Mouse (Mus musculus) spleen, adult 12 weeks (tissue): ENCODE data around the gene Mgat4e.

ENCODE experiments used
- DNase-seq: peaks from one replicate; pipeline ENCODE4 v3.0.0; 2022; ENCODE audit warnings: low spot score

Gene Mgat4e

DNA sequence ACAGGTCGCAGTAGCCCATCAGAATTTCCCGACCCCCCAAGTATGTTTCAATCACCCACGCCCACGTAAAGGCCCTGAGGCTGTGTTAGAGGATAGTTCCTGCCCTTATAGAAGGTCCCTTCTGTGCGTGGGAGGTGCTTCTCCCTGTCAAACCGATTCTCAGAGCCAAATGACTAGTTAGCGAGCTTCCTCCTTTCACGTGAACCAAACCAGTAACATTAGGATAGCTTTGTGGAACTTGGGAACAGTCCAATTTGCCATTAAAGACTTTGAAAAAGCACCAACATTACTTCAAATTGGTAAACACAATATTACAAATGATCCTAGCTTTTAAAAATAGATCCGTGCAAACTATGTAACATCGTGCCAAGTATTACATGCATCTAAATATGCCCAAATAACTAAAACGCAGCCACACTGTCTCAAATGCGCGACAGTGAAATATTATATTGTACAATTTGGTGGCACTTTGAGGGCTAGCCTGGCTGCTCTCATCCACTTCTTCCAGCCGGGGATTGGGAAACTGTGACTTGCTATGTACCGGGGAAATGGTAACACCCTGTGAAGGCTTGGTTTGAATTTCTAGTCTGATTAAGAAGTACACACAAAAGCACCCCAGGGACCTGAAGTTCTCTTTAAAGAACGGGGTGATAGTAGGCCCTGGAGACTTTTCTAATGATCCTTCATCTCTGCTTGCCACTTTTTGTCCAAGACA lies 35.4 kb downstream of the Mgat4e start:
- DNase-seq, result no peak

DNA sequence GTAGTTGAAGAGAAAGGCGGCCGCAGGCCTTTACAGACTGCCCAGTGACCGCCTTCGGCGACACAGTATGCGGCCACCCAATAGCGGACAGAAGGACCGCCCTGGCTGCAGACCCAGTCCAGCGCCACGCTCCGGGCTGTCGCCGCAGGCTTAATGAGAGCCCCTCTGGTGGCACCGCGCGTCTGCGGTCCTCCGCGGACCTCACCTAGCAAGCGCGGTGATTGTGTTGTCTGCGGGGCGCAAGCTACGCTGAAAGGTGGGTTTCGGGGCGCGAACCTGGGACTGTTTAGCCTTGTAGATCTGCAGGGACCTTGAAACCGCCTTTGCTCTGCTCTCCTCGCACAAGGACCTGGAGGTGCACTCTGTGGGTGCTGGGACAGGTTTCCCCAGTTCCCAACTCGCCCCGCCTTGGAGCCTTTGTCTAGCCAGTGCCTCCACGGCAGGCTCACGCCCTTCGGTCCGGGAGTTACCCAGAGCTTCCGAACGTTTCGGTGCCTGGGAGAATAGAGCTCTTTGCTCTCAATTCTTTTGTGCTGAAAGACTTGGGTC lies 36.1 kb downstream of the Mgat4e start:
- DNase-seq, result no peak

DNA sequence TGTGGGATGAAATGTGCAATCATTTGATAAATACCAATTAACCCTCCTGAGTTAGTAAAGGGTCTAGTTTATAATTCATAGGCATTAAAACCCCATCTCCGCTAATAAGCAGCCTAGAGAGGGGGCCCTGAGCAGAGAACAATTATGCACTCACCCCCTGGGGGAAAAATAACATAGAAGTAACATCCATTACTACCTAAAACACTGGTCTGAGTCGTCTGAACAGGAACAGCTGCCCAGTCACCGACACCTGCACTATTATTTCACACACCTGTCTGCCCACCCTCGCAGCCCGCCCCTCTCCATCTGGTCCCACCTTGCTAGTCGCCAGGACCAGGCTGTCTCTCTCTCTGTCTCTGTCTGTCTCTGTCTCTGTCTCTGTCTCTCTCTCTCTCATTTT lies 36.9 kb downstream of the Mgat4e start:
- no peak for DNase-seq

DNA sequence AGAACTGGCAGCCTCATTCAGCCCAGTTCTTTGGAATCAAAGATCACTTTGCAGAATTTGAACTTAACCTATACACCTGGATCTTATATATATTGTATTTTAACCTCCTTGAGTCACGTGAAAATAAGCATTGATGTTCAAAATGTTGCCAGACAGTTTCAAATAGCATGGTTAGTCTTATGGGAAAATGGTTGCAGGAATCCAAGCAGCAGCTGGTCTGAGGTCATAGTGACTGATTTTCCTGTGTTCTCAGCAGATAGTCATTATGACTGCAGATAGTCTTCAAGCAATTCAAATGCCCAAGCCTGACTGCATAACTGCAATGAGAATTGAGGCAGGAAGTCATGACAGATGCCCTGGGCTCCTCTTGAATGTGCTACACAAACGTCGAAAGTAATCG lies 37.3 kb downstream of the Mgat4e start:
- DNase-seq, result no peak

DNA sequence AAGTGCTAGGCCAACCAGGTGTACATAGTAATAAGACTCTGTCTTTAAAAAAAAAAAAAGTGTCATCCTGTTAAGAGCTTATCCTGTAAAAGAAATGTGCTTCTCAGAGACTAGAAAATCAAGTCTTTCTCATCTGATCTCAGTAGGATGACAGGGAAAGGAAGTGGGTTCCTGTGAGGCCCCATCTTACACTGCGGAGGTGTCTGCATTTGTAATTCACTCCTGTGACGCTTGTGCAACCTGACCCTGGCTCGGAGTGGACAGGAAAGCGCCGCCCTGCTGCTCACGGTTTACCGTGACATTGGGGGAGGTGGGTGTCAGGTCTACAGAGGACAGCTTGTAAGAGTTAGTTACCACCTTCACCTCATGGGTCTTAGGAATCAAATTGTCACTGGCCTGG lies 39.5 kb downstream of the Mgat4e start:
- no peak for DNase-seq

DNA sequence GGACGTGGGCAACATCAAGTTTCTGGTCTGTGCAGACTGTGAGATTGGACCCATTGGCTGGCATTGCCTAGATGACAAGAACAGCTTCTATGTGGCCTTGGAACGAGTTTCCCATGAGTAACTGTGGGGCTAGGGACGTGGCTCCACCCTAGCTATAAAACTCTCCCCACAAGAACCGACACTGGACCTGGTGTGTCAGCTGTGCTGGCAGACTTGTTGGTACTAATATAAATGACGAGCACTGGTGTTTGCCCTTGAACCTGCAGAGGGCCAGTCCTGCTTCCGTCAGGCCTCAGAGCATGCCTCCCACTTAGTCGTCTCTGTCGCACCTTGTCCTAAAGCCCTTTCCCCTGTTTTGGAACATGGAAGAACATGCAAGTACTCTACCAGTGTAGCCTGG lies 43.3 kb downstream of the Mgat4e start:
- DNase-seq, result no peak

DNA sequence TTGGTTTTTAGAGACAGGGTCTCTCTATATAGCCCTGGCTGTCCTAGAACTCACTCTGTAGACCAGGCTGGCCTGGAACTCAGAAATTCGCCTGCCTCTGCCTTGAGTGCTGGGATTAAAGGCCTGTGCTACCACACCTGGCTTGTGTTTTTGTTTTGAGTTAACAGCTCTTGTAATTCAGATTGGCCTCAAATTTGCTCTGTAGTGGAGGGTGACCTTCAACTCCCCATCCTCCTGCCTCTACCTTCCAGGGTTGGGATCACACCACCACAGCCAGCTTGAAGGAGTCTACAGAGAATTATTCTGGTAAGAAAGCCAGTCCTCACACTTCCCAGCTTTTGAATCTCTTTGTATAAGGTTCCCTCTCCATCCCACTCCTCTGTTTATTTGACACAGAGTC lies 48.6 kb downstream of the Mgat4e start:
- no peak for DNase-seq

DNA sequence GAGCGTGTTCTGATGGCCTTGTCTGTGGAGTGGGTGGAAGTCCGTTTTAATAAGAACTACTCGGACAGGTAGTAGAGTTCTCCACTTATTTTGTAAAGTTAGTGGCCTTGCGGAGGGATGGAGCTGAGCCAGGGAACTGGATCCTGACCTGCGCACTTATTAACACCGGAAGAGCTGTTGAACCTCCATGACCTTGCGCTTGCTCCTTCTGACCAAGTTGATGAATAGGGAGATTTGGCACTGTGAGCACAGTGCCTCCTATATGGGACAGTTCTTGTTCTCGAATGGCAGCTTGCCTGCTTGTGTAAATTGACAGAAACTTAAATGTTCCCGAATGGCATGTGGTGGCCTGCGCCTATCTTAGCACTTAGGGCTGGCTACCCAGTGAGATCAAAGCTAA lies 53.5 kb downstream of the Mgat4e start:
- no peak for DNase-seq

DNA sequence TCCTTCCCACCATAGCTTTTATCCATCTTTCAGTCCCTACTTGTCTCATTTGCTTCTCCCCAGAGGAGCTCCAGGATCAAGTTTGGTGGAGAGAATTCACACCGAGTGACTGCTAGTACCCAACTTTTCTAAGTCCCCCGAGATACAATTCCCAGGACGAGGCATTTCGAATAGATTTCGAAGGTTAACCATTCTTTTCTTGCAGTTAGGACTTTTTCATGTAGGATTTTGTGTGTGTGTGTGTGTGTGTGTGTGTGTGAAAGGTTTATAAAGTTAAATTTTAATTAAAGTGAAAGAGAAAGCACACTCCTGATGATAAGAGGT lies 54.3 kb downstream of the Mgat4e start:
- DNase-seq, result no peak

DNA sequence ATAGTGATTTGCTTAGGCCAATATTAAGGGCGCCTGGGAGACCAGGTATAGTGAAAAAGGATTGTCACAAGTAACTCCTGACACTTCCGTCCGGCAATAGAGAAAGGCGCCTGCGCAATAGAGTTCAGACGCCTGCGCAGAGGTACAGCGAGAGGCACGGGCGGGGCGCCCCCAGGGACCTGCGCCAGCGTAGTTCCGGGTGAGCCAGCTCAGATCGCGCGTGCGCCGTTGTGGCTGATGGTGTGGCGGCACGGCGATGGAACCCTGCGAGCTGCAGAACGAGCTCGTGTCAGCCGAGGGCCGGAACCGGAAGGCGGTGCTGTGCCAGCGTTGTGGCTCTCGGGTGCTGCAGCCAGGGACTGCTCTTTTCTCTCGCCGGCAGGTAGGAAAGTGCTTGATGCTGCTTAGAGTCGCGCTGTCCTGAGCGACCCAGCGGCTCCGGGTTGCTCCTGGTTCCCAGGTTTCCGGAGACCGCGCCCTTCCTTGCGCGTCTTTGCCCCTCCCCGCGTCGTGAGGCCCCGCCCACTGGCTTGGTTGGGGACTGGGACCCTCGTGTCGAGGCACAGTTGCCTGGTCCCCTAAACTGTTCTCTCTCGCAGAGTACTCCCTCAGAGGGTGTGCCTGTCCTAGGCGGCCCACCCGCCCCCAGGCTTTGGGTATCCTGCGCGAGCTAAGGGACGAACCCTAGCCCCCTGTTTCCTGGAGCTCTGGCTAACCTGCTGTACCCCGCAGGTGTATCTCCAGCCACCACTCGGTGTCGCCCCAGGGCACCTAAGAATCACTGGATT lies 54.9 kb downstream of the Mgat4e start, which contains the start of gene Rabif:
Gene Rabif, plus strand, starts transcription at position 221 of the 788 bp plus-strand sequence.
- DNase-seq, result peak; percentile 95

DNA sequence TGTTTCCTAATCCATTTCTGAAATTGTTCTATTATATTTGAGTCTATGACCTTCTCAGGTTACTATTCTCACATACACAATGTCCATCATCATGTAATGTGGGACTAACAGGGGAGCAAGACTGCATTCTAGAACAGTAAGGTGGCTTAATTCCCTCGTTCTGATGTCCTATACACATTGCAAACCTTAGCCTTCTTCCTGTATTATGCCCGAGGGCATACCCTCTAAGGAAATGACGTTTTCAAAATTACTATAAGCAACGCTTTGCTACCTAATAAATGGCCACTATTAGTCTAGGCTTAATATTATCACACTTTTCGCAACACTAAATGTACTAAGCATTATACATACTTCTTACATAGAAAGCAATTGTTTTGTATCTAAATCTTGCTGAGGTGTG lies 55.5 kb downstream of the Mgat4e start:
- DNase-seq, result no peak

DNA sequence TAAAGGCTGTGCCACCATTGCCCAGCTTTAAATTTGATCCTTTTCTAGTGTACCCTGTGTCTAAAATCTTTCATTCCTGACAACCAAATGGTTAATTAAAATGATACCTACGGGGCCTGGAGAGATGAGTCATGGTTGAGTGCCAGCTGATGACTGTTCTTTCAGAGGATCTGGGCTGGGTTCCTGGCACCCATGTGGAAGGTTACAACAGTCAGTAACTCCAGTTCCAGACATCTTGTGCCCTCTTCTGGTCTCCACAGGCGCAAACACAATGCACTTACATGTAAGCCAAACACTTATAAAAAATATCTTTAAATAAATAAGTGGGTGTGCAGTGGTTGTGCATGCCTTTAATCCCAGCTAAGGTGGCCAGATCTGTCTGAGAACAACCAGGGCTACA lies 56.0 kb downstream of the Mgat4e start:
- no peak for DNase-seq

DNA sequence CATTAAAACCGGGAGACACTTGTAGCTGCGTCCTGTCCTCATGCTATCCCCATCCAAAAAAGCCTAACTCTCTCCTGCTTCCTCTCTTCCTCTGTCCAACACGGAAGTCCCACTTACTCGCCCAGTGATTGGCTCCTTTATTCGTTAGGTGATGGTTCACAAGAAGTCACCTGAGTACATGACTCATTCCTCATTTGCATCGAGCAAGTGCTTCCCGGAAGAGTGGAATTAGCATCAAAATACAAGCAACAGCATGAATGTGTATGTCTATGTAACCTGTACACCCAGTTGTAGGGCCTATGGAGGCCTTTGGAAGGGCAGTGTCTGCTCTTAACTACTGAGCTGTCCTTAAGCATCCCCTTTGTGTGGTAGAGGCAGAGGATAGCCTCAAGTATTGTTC lies 57.2 kb downstream of the Mgat4e start:
- DNase-seq, result no peak
